Mouse (Mus musculus): ENCODE measurements around the gene Ms4a8a. TPM values are rescaled to one million over a fixed set of nuclear protein-coding genes. Genes with fewer than 3 reads are reported as not detected.
"Not testable (repeated sequence)": the region's sequence is repeated elsewhere in the genome, so short reads cannot be mapped to it uniquely, and the experiment has no call there.

The Ms4a8a gene
- polyA plus RNA-seq, 1 experiment from 2014 or later: not detected

DNA sequence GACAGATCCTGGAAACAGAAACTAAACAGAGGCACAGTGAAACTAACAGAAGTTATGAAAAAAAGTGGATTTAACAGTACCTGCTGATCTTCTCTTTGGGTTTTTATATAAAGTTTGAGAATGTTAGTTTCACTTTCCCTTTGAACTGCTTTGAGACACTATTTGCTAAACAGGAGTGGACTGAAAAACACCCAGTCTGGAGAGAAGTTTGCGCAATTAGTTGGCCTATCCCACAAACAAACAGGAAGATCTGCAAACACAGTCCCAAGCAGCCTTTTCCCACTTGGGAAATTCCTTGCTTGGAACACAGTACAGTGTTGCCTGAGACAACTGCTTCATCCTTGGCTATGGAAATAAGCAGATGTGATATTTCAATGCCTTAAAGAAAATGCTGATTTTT is 25.2 kb downstream of the Ms4a8a start:
- H3K27me3 ChIP-seq; ATAC-seq (ENCODE audit: insufficient number of reproducible peaks, low FRiP score, low TSS enrichment, low read depth); H3K9me3 ChIP-seq (replicated peaks); H3K27ac ChIP-seq (replicated peaks); H3K9ac ChIP-seq; H3K36me3 ChIP-seq; H3K4me3 ChIP-seq (replicated peaks); H3K4me2 ChIP-seq (replicated peaks); H3K4me1 ChIP-seq: not testable (repeated sequence)
- WGBS: 91% methylated on average over 1 of the region's 1 CpGs

DNA sequence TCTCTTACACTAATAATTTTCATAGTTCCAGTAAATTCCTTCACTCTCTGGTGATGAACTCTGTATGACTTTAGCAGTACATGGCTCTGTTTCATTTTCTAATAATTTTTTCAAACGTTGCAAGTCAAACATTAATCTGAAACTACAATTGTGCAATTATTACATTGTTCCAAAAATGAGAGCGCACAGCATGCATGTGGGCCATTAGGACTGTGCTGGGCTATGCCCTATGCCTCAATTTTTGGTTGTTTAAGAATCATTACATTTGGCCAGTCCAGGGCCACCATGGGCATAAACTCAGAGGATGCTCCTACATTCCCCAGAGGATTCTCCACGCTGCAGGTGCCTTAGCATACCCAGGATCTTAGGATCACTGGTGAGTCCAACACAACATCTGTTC is 27.6 kb downstream of the Ms4a8a start:
- no peaks in the 10 kb centered on the region for H3K27me3 ChIP-seq
- no peak overlapping the region for H3K27ac ChIP-seq (replicated peaks)
- H3K4me3 ChIP-seq (replicated peaks): no peak overlapping the region
- 67% methylated on average over 3 of the region's 3 CpGs for WGBS
- H3K9ac ChIP-seq: no peak overlapping the region
- H3K4me2 ChIP-seq (replicated peaks): no peak overlapping the region
- no peaks in the 10 kb centered on the region for H3K9me3 ChIP-seq (replicated peaks)
- ATAC-seq (ENCODE audit: insufficient number of reproducible peaks, low FRiP score, low TSS enrichment, low read depth): no peak
- no peaks in the 10 kb centered on the region for H3K4me1 ChIP-seq
- no peaks in the 10 kb centered on the region for H3K36me3 ChIP-seq

DNA sequence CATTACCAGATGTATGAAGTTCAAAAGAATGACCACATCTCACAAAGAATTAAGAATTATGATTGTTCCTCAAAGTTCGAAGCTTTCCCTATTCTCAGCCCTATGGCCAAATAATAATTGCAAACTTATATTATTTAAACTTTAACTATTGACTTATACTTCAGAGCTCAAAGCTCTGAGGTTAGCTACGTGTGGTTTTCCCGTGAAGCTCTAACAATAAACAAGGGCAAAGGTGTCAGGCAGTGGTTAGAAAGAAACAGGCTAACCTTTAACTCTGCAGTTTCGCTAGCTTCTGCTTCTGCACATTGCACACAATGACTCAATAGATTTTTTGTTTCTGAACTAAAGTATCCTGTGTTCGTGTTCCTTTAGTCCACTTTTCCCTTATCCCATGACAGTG is 28.0 kb downstream of the Ms4a8a start:
- H3K4me3 ChIP-seq (replicated peaks): no peak overlapping the region
- ATAC-seq (ENCODE audit: insufficient number of reproducible peaks, low FRiP score, low TSS enrichment, low read depth): no peak
- H3K27me3 ChIP-seq: no peaks in the 10 kb centered on the region
- no peak overlapping the region for H3K4me2 ChIP-seq (replicated peaks)
- no peak overlapping the region for H3K27ac ChIP-seq (replicated peaks)
- H3K9ac ChIP-seq: no peak overlapping the region
- no peaks in the 10 kb centered on the region for H3K36me3 ChIP-seq
- WGBS: 67% methylated on average over 5 of the region's 5 CpGs
- H3K9me3 ChIP-seq (replicated peaks): no peaks in the 10 kb centered on the region
- no peaks in the 10 kb centered on the region for H3K4me1 ChIP-seq

DNA sequence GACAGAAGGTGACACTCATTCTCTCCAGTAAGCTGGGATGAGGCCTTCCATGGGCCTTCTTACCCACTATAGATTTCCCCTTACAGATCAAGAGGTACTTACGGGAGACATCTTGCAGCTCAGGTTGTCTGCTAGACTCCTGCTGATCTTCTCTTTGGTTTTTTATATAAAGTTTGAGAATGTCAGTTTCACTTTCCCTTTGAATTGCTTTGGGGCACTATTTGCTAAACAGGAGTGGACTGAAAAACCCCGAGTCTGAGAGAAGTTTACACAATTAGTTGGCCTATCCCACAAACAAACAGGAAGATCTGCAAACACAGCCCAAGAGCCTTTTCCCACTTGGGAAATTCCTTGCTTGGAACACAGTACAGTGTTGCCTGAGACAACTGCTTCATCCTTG is 30.6 kb downstream of the Ms4a8a start:
- Histone ChIP-seq H3K9ac (no peak overlapping the region), H3K9me3 (replicated peaks) (no peaks in the 10 kb centered on the region), H3K4me1 (no peaks in the 10 kb centered on the region), H3K4me2 (replicated peaks) (no peak overlapping the region), H3K4me3 (replicated peaks) (no peak overlapping the region), H3K27ac (replicated peaks) (no peak overlapping the region), H3K36me3 (no peaks in the 10 kb centered on the region), H3K27me3 (no peaks in the 10 kb centered on the region)
- 60% methylated on average over 2 of the region's 2 CpGs for WGBS
- ATAC-seq (ENCODE audit: insufficient number of reproducible peaks, low FRiP score, low TSS enrichment, low read depth): no peak

DNA sequence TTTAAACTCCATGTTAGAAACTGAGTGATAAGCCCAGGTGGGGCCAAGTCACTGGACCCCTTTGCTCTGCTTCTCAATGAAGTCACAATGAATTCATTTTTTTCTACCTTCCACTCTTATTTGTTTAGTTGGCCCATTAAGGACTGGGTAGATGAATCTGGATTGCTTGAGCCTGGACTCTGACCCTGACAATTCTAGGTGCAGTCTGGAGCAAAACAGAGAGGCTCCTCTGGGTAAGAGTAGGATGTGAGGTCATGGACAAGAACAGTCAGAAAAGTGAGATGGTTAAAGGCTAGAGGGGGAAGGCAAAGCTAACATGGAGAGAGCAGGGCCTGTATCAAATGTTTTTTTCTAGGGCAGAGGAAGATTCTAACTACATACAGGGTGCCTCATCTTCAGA is 31.5 kb downstream of the Ms4a8a start:
- no peak overlapping the region for H3K27ac ChIP-seq (replicated peaks)
- no peaks in the 10 kb centered on the region for H3K4me1 ChIP-seq
- ATAC-seq (ENCODE audit: insufficient number of reproducible peaks, low FRiP score, low TSS enrichment, low read depth): no peak
- no peaks in the 10 kb centered on the region for H3K27me3 ChIP-seq
- no peaks in the 10 kb centered on the region for H3K36me3 ChIP-seq
- H3K4me2 ChIP-seq (replicated peaks): no peak overlapping the region
- no peak overlapping the region for H3K4me3 ChIP-seq (replicated peaks)
- no peak overlapping the region for H3K9ac ChIP-seq
- no peaks in the 10 kb centered on the region for H3K9me3 ChIP-seq (replicated peaks)

DNA sequence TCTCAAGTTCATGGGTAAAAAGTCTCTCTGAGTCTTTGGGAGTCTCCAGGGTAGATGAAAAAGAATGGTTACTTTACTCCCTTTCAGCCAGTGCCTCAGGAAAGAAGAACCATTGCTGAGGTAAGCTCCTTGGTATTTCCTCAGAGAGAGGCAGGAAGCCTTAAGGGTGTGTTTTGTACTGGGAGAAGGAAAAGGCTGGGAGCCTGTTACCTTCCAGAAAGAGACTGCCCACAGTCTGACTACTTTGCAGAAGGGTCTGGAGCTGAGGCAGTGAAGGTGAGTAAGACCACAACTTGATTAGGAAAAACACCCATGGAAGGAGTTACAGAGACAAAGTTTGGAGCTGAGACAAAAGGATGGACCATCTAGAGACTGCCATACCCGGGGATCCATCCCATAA is 32.4 kb downstream of the Ms4a8a start:
- no peak overlapping the region for H3K9ac ChIP-seq
- no peak for ATAC-seq (ENCODE audit: insufficient number of reproducible peaks, low FRiP score, low TSS enrichment, low read depth)
- H3K4me1 ChIP-seq: no peaks in the 10 kb centered on the region
- no peak overlapping the region for H3K4me3 ChIP-seq (replicated peaks)
- no peak overlapping the region for H3K27ac ChIP-seq (replicated peaks)
- H3K36me3 ChIP-seq: no peaks in the 10 kb centered on the region
- H3K27me3 ChIP-seq: no peaks in the 10 kb centered on the region
- 68% methylated on average over 1 of the region's 1 CpGs for WGBS
- no peak overlapping the region for H3K4me2 ChIP-seq (replicated peaks)
- no peaks in the 10 kb centered on the region for H3K9me3 ChIP-seq (replicated peaks)

DNA sequence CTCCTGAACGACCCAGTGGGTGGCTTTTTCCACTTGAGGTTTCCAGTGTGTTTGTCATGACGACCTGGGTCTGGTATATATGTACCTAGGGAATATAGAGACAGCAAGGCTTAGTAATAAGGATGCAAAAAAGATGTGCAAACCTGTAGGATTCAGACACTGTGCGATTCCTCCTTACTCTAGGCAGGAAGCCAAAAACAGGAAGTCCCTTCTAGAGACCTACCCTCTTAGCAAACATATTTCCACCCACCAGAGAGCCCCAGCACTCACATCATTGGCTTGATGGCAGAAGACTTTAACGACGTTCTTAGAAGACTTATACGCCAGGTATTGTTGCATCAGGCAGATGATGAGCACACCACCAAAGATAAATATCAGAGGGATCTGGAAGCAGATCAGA is 32.9 kb downstream of the Ms4a8a start:
- H3K36me3 ChIP-seq: no peaks in the 10 kb centered on the region
- no peak for ATAC-seq (ENCODE audit: insufficient number of reproducible peaks, low FRiP score, low TSS enrichment, low read depth)
- WGBS: 68% methylated on average over 6 of the region's 6 CpGs
- no peaks in the 10 kb centered on the region for H3K4me1 ChIP-seq
- H3K4me2 ChIP-seq (replicated peaks): no peak overlapping the region
- H3K4me3 ChIP-seq (replicated peaks): no peak overlapping the region
- no peaks in the 10 kb centered on the region for H3K9me3 ChIP-seq (replicated peaks)
- H3K27me3 ChIP-seq: no peaks in the 10 kb centered on the region
- H3K27ac ChIP-seq (replicated peaks): no peak overlapping the region
- no peak overlapping the region for H3K9ac ChIP-seq

DNA sequence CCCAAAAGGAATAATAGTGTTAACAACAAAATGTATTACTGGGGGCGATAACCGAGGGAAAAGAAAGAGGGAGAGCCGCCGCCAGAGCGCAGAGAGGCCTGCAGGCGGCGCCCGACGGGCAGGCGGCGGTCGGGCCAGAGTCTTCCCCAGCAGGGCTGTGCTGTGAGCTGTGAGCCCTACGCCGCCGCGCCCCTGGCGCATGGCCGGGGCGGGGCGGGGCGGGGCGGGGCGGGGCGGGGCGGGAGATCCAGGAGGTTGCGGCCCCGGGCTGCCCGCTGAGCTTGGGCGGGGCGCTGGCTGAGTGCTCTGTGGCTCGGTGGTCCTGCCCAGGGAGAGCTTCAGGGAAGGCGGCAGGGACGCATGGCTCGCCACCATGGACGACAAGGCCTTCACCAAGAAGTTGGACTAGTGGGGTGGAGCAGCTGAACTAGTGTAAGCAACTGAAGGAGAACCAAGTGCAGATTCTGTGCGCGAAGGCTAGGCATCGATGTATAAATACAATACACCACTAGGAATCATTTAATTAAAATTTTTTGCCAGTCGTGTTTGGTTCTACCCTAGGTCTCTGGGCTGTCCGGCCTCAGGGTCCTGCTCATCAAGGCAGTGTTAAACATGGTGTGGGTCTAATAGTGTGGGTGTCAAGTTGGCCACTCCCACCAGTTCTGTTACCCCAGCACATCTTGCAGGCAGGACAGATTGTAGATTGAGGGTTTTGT is 35.7 kb downstream of the Ms4a8a start:
- H3K4me2 ChIP-seq (replicated peaks): peak overlapping the region; percentile 59
- no peaks in the 10 kb centered on the region for H3K27me3 ChIP-seq
- no peaks in the 10 kb centered on the region for H3K36me3 ChIP-seq
- peak overlapping the region; percentile 34 for H3K4me3 ChIP-seq (replicated peaks)
- peak; percentile 96 for ATAC-seq (ENCODE audit: insufficient number of reproducible peaks, low FRiP score, low TSS enrichment, low read depth)
- H3K9ac ChIP-seq: no peak overlapping the region
- H3K4me1 ChIP-seq: no peaks in the 10 kb centered on the region
- H3K9me3 ChIP-seq (replicated peaks): no peaks in the 10 kb centered on the region
- no peak overlapping the region for H3K27ac ChIP-seq (replicated peaks)
- WGBS: 5% methylated on average over 39 of the region's 40 CpGs

DNA sequence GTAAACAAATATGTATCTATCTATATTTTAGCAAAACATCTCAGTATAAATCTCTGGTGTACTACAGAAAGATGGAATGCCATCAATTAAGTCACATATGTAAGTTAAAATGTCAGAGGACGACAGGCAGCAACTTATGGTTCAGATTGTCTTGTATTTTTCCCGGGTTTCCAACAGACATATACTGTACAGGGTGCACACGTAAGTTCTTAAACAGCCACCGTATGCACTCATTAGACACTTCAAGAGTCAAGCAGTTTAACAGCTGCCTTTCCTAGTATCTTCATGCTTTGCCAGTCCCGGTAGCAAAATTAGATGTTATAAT is 36.3 kb downstream of the Ms4a8a start:
- no peak overlapping the region for H3K9ac ChIP-seq
- no peak for ATAC-seq (ENCODE audit: insufficient number of reproducible peaks, low FRiP score, low TSS enrichment, low read depth)
- WGBS: 13% methylated on average over 5 of the region's 5 CpGs
- H3K4me2 ChIP-seq (replicated peaks): peak overlapping the region; percentile 59
- no peaks in the 10 kb centered on the region for H3K4me1 ChIP-seq
- H3K27me3 ChIP-seq: no peaks in the 10 kb centered on the region
- H3K27ac ChIP-seq (replicated peaks): no peak overlapping the region
- peak overlapping the region; percentile 34 for H3K4me3 ChIP-seq (replicated peaks)
- no peaks in the 10 kb centered on the region for H3K9me3 ChIP-seq (replicated peaks)
- no peaks in the 10 kb centered on the region for H3K36me3 ChIP-seq

DNA sequence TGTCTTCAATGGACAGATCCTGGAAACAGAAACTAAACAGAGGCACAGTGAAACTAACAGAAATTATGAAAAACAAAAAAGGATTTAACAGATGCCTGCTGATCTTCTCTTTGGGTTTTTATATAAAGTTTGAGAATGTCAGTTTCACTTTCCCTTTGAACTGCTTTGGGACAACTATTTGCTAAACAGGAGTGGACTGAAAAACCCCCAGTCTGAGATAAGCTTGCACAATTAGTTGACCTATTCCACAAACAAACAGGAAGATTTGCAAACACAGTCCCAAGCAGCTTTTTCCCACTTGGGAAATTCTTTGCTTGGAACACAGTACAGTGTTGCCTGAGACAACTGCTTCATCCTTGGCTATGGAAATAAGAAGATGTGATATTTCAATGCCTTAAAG is 43.3 kb downstream of the Ms4a8a start:
- ATAC-seq (ENCODE audit: insufficient number of reproducible peaks, low FRiP score, low TSS enrichment, low read depth): no peak
- H3K27me3 ChIP-seq: no peaks in the 10 kb centered on the region
- H3K9ac ChIP-seq: no peak overlapping the region
- H3K4me3 ChIP-seq (replicated peaks): no peak overlapping the region
- H3K27ac ChIP-seq (replicated peaks): no peak overlapping the region
- H3K4me1 ChIP-seq: no peaks in the 10 kb centered on the region
- H3K4me2 ChIP-seq (replicated peaks): no peak overlapping the region
- no peaks in the 10 kb centered on the region for H3K9me3 ChIP-seq (replicated peaks)
- no peaks in the 10 kb centered on the region for H3K36me3 ChIP-seq

DNA sequence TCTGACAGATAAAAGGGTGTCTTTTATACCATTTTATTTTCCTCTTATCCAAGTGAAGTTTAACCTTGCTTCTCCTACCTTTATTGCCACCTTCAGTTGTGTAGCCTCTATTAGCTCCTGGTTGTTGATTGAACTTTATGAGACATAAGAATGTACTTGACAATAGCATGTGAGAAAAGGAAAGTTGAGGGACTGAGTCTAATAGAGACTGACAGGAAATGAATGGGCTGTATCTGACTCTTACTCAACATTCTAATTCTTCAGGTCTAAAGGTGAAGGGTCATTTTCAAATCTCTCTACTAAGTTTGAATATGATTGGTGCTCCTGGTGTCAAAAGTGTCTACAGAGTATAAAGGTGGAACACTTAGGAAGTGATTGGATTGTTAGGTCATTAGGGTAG is 58.5 kb downstream of the Ms4a8a start:
- Histone ChIP-seq H3K9me3 (replicated peaks) (no peaks in the 10 kb centered on the region), H3K27me3 (no peaks in the 10 kb centered on the region), H3K4me2 (replicated peaks) (no peak overlapping the region), H3K27ac (replicated peaks) (no peak overlapping the region), H3K9ac (no peak overlapping the region), H3K36me3 (no peaks in the 10 kb centered on the region), H3K4me1 (no peaks in the 10 kb centered on the region), H3K4me3 (replicated peaks) (no peak overlapping the region)
- no peak for ATAC-seq (ENCODE audit: insufficient number of reproducible peaks, low FRiP score, low TSS enrichment, low read depth)

DNA sequence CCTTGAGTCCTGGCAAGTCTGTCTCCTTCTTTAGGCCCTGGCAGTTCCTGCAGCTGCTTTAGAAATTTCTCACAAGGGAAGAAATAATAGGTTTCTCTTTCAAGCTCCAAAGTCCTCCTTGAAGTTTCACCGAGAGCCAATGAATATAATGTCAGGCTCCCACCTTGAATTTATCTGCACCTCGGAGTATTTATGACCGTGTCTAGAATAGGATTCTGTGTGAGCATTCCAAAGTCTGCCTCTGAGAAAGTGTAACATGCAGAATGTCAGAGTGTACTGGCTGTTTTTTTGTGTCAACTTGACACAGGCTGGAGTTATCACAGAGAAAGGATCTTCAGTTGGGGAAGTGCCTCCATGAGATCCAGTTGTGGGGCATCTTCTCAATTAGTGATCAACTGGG is 63.0 kb downstream of the Ms4a8a start, which contains the start of gene Ms4a18:
Gene Ms4a18 (minus strand): TSS at position 141 of the 400 bp plus-strand sequence.
- WGBS: 85% methylated on average over 3 of the region's 3 CpGs
- no peak within 1 kb of the TSS for H3K9ac ChIP-seq
- no peaks in the 10 kb centered on the region for H3K27me3 ChIP-seq
- no peaks in the 10 kb centered on the region for H3K36me3 ChIP-seq
- H3K4me1 ChIP-seq: no peaks in the 10 kb centered on the region
- no peak within 1 kb of the TSS for H3K4me2 ChIP-seq (replicated peaks)
- ATAC-seq (ENCODE audit: insufficient number of reproducible peaks, low FRiP score, low TSS enrichment, low read depth): no peak
- H3K27ac ChIP-seq (replicated peaks): no peak within 1 kb of the TSS
- H3K9me3 ChIP-seq (replicated peaks): no peaks in the 10 kb centered on the region
- H3K4me3 ChIP-seq (replicated peaks): no peak within 1 kb of the TSS

Measured in embryonic facial prominence, embryonic 15.5 days (tissue).